Mouse (Mus musculus): ENCODE data around the gene Dmwd. TPM values are rescaled to one million over a fixed set of nuclear protein-coding genes. Genes with fewer than 3 reads are reported as not detected.

Gene Dmwd
- 10 to 100 TPM; 13.9 to 23.0 TPM for total RNA-seq (2023)

DNA sequence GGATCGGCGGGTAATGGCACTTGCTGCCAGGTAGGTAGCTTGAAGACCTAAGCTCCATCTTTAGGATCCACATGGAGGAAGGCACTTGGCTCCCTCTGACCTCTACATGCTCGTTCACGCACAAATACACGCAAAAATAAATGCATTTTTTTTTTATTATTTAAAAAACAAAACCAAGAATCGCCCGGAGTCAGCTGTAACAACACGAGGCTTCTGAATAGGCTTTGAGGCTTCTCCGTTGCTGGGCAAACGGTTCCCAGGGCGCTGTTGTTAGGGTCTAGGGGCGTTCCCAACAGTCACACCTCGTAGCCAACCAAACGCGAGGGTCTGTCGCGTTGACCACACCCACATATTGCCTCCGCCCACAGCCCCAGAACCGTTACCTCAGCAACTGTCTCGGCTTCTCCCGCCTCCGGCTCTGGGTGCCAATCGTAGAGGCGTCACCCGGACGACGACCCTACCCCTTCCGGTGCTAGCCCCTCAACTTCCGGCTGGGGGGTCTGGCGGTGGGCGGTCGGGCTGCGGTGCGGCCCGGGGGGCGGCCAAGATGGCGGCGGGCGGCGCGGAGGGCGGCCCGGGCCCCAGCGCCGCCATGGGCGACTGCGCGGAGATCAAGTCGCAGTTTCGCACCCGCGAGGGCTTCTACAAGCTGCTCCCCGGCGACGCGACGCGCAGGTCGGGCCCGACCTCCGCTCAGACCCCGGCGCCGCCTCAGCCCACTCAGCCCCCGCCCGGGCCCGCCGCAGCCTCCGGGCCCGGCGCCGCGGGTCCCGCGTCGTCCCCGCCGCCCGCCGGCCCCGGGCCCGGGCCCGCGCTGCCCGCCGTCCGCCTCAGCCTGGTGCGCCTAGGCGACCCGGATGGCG is at the start of gene Dmwd:
Gene Dmwd, plus strand, starts transcription at position 505 of the 863 bp plus-strand sequence.

DNA sequence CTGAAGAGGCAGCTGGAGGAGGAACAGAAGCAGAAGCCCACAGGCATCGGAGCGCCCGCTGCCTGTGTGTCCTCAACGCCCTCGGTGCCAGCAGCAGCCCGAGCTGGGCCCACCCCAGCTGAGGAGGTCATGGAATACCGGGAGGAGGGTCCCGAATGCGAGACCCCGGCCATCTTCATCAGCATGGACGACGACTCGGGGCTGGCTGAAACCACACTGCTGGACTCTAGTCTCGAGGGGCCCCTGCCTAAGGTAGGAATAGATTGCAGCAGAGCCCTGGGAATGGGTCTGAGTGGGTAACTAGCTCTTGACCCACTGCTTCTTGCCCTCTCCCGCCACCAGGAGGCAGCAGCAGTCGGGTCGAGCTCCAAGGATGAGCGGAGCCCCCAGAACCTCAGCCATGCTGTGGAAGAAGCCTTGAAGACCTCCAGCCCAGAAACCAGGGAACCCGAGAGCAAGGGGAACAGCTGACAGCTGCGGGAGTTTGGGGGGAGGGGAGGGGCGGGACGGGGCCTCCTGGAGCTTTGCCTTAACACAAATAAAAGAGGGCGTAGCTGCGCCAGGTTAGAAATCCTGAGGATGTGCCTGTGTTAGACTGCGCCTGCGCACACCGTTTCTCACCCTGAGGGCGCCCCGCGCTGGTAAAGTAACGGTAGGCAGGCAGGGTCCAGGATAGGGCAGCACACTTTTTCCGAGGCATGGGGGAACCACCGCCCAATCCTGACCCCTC is 21.8 kb upstream of the Dmwd start, which contains the start of gene Rsph6a:
Gene Rsph6a, plus strand, starts transcription at position 644 of the 730 bp plus-strand sequence.

GRCm38 (mm10) chr7:19083701-19084100 is 7.7 kb downstream of the Dmwd start, which contains the start of gene Dmpk:
Gene Dmpk (plus strand): TSS chr7:19083849.

GRCm38 (mm10) chr7:19094471-19094825 is 18.4 kb downstream of the Dmwd start, which contains the start of gene Six5:
Gene Six5 (plus strand): TSS chr7:19094594.

GRCm38 (mm10) chr7:19118028-19118771 is 42.2 kb downstream of the Dmwd start, which contains the start of gene Gm4969:
Gene Gm4969 (minus strand): TSS chr7:19118368.

GRCm38 (mm10) chr7:19119631-19120429 is 43.8 kb downstream of the Dmwd start, which contains the start of gene Fbxo46:
Gene Fbxo46 (plus strand): TSS chr7:19119859.

Other genes starting within 250 kb of the Dmwd start
- gene Mill2, start 236.3 kb upstream of the Dmwd start, total RNA-seq (2023) = not detected
- 1,000 to 10,000 TPM; 1,945 to 1,998 TPM for gene Pglyrp1, start 204.9 kb upstream of the Dmwd start, total RNA-seq (2023)
- 10 to 100 TPM; 12.4 to 17.8 TPM for gene Ccdc61, start 165.8 kb upstream of the Dmwd start, total RNA-seq (2023)
- under 1 TPM in 1 of 2 experiments, not detected in 1; 0.04 TPM for gene Nova2, start 150.3 kb upstream of the Dmwd start, total RNA-seq (2023)
- not detected for gene Nanos2, start 88.8 kb upstream of the Dmwd start, total RNA-seq (2023)
- gene Mypop, start 85.0 kb upstream of the Dmwd start, total RNA-seq (2023) = under 1 TPM; 0.24 to 0.35 TPM
- gene Irf2bp1, start 72.2 kb upstream of the Dmwd start, total RNA-seq (2023) = 10 to 100 TPM; 15.4 to 18.3 TPM
- gene Foxa3, start 52.7 kb upstream of the Dmwd start, total RNA-seq (2023) = not detected
- gene Sympk, start 51.9 kb upstream of the Dmwd start, total RNA-seq (2023) = 10 to 100 TPM; 55.4 to 60.6 TPM
- not detected for gene Rsph6a, start 21.5 kb upstream of the Dmwd start, total RNA-seq (2023)
- 1 to 10 TPM; 4.6 to 7.9 TPM for gene Dmpk, start 7.6 kb downstream of the Dmwd start, total RNA-seq (2023)
- gene Six5, start 18.4 kb downstream of the Dmwd start, total RNA-seq (2023) = 1 to 10 TPM in 1 of 2 experiments, under 1 TPM in 1; 0.35 to 1.1 TPM
- gene Gm4969, start 42.1 kb downstream of the Dmwd start, total RNA-seq (2023) = not detected
- 10 to 100 TPM; 16.2 to 16.6 TPM for gene Fbxo46, start 43.6 kb downstream of the Dmwd start, total RNA-seq (2023)
- 10 to 100 TPM; 10.4 to 10.8 TPM for gene Qpctl, start 73.1 kb downstream of the Dmwd start, total RNA-seq (2023)
- 10 to 100 TPM; 44.8 to 49.2 TPM for gene Snrpd2, start 73.5 kb downstream of the Dmwd start, total RNA-seq (2023)
- gene Gipr, start 89.9 kb downstream of the Dmwd start, total RNA-seq (2023) = not detected
- gene Eml2, start 100.2 kb downstream of the Dmwd start, total RNA-seq (2023) = 10 to 100 TPM; 59.9 to 73.3 TPM
- gene Gpr4, start 136.3 kb downstream of the Dmwd start, total RNA-seq (2023) = not detected
- 10 to 100 TPM; 22.5 to 24.0 TPM for gene Opa3, start 152.1 kb downstream of the Dmwd start, total RNA-seq (2023)
- 100 to 1,000 TPM; 586 to 605 TPM for gene Vasp, start 195.6 kb downstream of the Dmwd start, total RNA-seq (2023)
- gene Ppm1n, start 203.8 kb downstream of the Dmwd start, total RNA-seq (2023) = 1 to 10 TPM in 1 of 2 experiments, not detected in 1; 2.1 TPM
- gene Rtn2, start 206.4 kb downstream of the Dmwd start, total RNA-seq (2023) = not detected
- gene Fosb, start 233.8 kb downstream of the Dmwd start, total RNA-seq (2023) = 1,000 to 10,000 TPM; 1,994 to 3,359 TPM

Measured in neutrophil, adult 83 days (primary cell).